33 mouse cellular contexts compared by ENCODE assay signal in the genomic region with DNA sequence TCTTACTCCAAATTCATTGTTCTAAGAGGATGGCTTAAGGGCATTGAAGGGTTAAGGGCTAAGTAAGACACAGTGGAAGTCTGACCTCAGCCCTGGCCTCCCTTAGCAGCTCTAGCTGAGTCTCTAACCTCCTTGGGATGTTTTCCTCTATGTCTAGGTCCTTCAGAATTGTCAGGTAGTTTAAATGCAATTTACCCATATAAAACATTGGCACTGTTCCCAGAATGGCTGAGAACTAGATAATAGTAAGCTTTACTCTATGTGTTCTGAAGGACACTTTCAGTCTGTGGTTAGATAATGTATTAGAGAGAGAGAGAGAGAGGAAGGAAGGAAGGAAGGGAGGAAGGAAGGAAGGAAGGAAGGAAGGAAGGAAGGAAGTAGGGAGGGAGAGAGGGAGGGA.
DNase-seq lines count a peak whose midpoint lies in the region; ATAC-seq and TF ChIP-seq lines count a peak whose summit lies in the region.
"Had no signal": no experiment of that assay in that cellular context is flagged by ENCODE, and none has a peak within 500 bp of the region (broad histone marks: within the 10 kb centered on the region; RNA-seq: fewer than 3 reads in every experiment).

No protein-coding gene starts in this region.

- no peak overlapping the region for H3K4me2 ChIP-seq in hindbrain, postnatal 0 days (ENCODE audit: low read depth, low read length)
- no peak overlapping the region for H3K4me2 ChIP-seq in hindbrain, embryonic 12.5 days (replicated peaks)
- H3K4me2 ChIP-seq in midbrain, postnatal 0 days (ENCODE audit: low read depth, low read length, poor library complexity, severe bottlenecking) = no peak overlapping the region
- H3K4me2 ChIP-seq in midbrain, embryonic 16.5 days (ENCODE audit: low read length) = no peak overlapping the region
- no peak overlapping the region for H3K4me2 ChIP-seq in intestine, embryonic 15.5 days (replicated peaks)
- H3K4me2 ChIP-seq: forebrain, embryonic 15.5 days; heart, embryonic 13.5 days; hindbrain, embryonic 15.5 days; limb, embryonic 13.5 days; liver, embryonic 12.5 days; midbrain, embryonic 15.5 days; neural tube, embryonic 12.5 days had no signal

- H3K27ac ChIP-seq in hindbrain, postnatal 0 days = no peak overlapping the region
- no peak overlapping the region for H3K27ac ChIP-seq in hindbrain, embryonic 12.5 days
- no peak overlapping the region for H3K27ac ChIP-seq in midbrain, postnatal 0 days (ENCODE audit: low read depth, low read length)
- no peak overlapping the region for H3K27ac ChIP-seq in midbrain, embryonic 16.5 days (ENCODE audit: low read length)
- H3K27ac ChIP-seq in intestine, embryonic 15.5 days = no peak overlapping the region
- H3K27ac ChIP-seq: forebrain, embryonic 15.5 days; gastrocnemius, adult 2 months; heart, adult 2 months; heart, embryonic 13.5 days; hindbrain, embryonic 15.5 days; left cerebral cortex, adult 2 months; limb, embryonic 13.5 days; liver, embryonic 12.5 days; macrophage; midbrain, embryonic 15.5 days; neural tube, embryonic 12.5 days; stomach, postnatal 0 days had no signal

- no peaks in the 10 kb centered on the region for H3K27me3 ChIP-seq in hindbrain, postnatal 0 days (ENCODE audit: insufficient read depth, low read length)
- no peaks in the 10 kb centered on the region for H3K27me3 ChIP-seq in hindbrain, embryonic 12.5 days
- no peaks in the 10 kb centered on the region for H3K27me3 ChIP-seq in midbrain, postnatal 0 days (ENCODE audit: insufficient read depth, low read length)
- no peaks in the 10 kb centered on the region for H3K27me3 ChIP-seq in midbrain, embryonic 16.5 days (ENCODE audit: control insufficient read depth, insufficient read depth, low read depth, low read length)
- no peaks in the 10 kb centered on the region for H3K27me3 ChIP-seq in intestine, embryonic 15.5 days (replicated peaks)
- H3K27me3 ChIP-seq: forebrain, embryonic 15.5 days; heart, embryonic 13.5 days; hindbrain, embryonic 15.5 days; limb, embryonic 13.5 days; liver, embryonic 12.5 days; midbrain, embryonic 15.5 days; neural tube, embryonic 12.5 days; Patski had no signal

- ATAC-seq in hindbrain, postnatal 0 days = no peak
- no peak for ATAC-seq in hindbrain, embryonic 12.5 days (ENCODE audit: low FRiP score)
- no peak for ATAC-seq in midbrain, postnatal 0 days (ENCODE audit: low FRiP score)
- ATAC-seq in midbrain, embryonic 16.5 days = no peak
- peak; percentile 68 for ATAC-seq in intestine, embryonic 15.5 days
- ATAC-seq: forebrain, embryonic 15.5 days; liver, embryonic 12.5 days; liver, postnatal 0 days; midbrain, embryonic 15.5 days had no signal

- TF ChIP-seq CTCF in hindbrain, postnatal 0 days (IDR thresholded peaks at IDR 0.05; ENCODE audit: low read depth) = no peak
- no peak for TF ChIP-seq CTCF in midbrain, postnatal 0 days (IDR thresholded peaks at IDR 0.05)

- H3K9me3 ChIP-seq in hindbrain, postnatal 0 days (ENCODE audit: low read length) = no peaks in the 10 kb centered on the region
- no peaks in the 10 kb centered on the region for H3K9me3 ChIP-seq in hindbrain, embryonic 12.5 days (replicated peaks)
- no peaks in the 10 kb centered on the region for H3K9me3 ChIP-seq in midbrain, postnatal 0 days (ENCODE audit: low read length)
- no peaks in the 10 kb centered on the region for H3K9me3 ChIP-seq in midbrain, embryonic 16.5 days (replicated peaks; ENCODE audit: control insufficient read depth, low read length, poor library complexity, severe bottlenecking)
- H3K9me3 ChIP-seq in intestine, embryonic 15.5 days = no peaks in the 10 kb centered on the region
- H3K9me3 ChIP-seq: forebrain, embryonic 15.5 days; hindbrain, embryonic 15.5 days; limb, embryonic 13.5 days; liver, embryonic 12.5 days; midbrain, embryonic 15.5 days; neural tube, embryonic 12.5 days had no signal

- peak; percentile 27 for DNase-seq in hindbrain, postnatal 0 days (ENCODE audit: low spot score)
- DNase-seq in midbrain, postnatal 0 days (ENCODE audit: low spot score) = peak; percentile 29
- DNase-seq in embryo, embryonic 9.5 days (ENCODE audit: extremely low spot score) = no peak
- DNase-seq in T-cell, adult 2 months (ENCODE audit: low spot score) = no peak
- DNase-seq: adrenal gland, postnatal 14 days; B cell, adult 2 months; cerebellum, adult 18-20 months; cerebellum, postnatal 10 days; gastrocnemius, adult 2 months; gastrocnemius, postnatal 36 days; heart, adult 2 months; heart, postnatal 10 days; kidney, adult 11 months; kidney, postnatal 14 days; liver, postnatal 0 days; right cerebral cortex, adult 18-20 months; thymus, adult 18-20 months; thymus, postnatal 25 days had no signal

- no peaks in the 10 kb centered on the region for H3K36me3 ChIP-seq in hindbrain, postnatal 0 days (ENCODE audit: insufficient read depth, low read length)
- no peaks in the 10 kb centered on the region for H3K36me3 ChIP-seq in hindbrain, embryonic 12.5 days
- no peaks in the 10 kb centered on the region for H3K36me3 ChIP-seq in midbrain, postnatal 0 days (ENCODE audit: insufficient read depth, low read length)
- no peaks in the 10 kb centered on the region for H3K36me3 ChIP-seq in midbrain, embryonic 16.5 days (ENCODE audit: control insufficient read depth, insufficient read depth, low read length)
- H3K36me3 ChIP-seq in intestine, embryonic 15.5 days = no peaks in the 10 kb centered on the region
- H3K36me3 ChIP-seq: forebrain, embryonic 15.5 days; heart, embryonic 13.5 days; hindbrain, embryonic 15.5 days; limb, embryonic 13.5 days; liver, embryonic 12.5 days; midbrain, embryonic 15.5 days; neural tube, embryonic 12.5 days had no signal

- H3K4me1 ChIP-seq in hindbrain, postnatal 0 days (ENCODE audit: insufficient read depth, low read length) = no peaks in the 10 kb centered on the region
- no peaks in the 10 kb centered on the region for H3K4me1 ChIP-seq in hindbrain, embryonic 12.5 days
- H3K4me1 ChIP-seq in midbrain, postnatal 0 days (ENCODE audit: insufficient read depth, low read length) = no peaks in the 10 kb centered on the region
- no peaks in the 10 kb centered on the region for H3K4me1 ChIP-seq in midbrain, embryonic 16.5 days (ENCODE audit: control insufficient read depth, insufficient read depth, low read length)
- H3K4me1 ChIP-seq in intestine, embryonic 15.5 days (replicated peaks) = no peaks in the 10 kb centered on the region
- H3K4me1 ChIP-seq: forebrain, embryonic 15.5 days; heart, embryonic 13.5 days; hindbrain, embryonic 15.5 days; limb, embryonic 13.5 days; liver, embryonic 12.5 days; midbrain, embryonic 15.5 days; neural tube, embryonic 12.5 days had no signal

- no peak overlapping the region for H3K9ac ChIP-seq in hindbrain, postnatal 0 days (replicated peaks; ENCODE audit: low read length)
- H3K9ac ChIP-seq in hindbrain, embryonic 12.5 days = no peak overlapping the region
- no peak overlapping the region for H3K9ac ChIP-seq in midbrain, postnatal 0 days (replicated peaks; ENCODE audit: low read length, poor library complexity, severe bottlenecking)
- no peak overlapping the region for H3K9ac ChIP-seq in midbrain, embryonic 16.5 days (ENCODE audit: low read depth, low read length)
- no peak overlapping the region for H3K9ac ChIP-seq in intestine, embryonic 15.5 days
- H3K9ac ChIP-seq: forebrain, embryonic 15.5 days; heart, embryonic 13.5 days; hindbrain, embryonic 15.5 days; limb, embryonic 13.5 days; liver, embryonic 12.5 days; liver, postnatal 0 days; midbrain, embryonic 15.5 days; neural tube, embryonic 12.5 days had no signal

- no peak overlapping the region for H3K4me3 ChIP-seq in hindbrain, postnatal 0 days (ENCODE audit: low read length)
- H3K4me3 ChIP-seq in hindbrain, embryonic 12.5 days = no peak overlapping the region
- no peak overlapping the region for H3K4me3 ChIP-seq in midbrain, postnatal 0 days (ENCODE audit: low read depth, low read length)
- no peak overlapping the region for H3K4me3 ChIP-seq in midbrain, embryonic 16.5 days (ENCODE audit: low read depth, low read length)
- H3K4me3 ChIP-seq in intestine, embryonic 15.5 days (replicated peaks) = no peak overlapping the region
- H3K4me3 ChIP-seq: forebrain, embryonic 15.5 days; gastrocnemius, adult 2 months; heart, adult 2 months; heart, embryonic 13.5 days; hindbrain, embryonic 15.5 days; left cerebral cortex, adult 2 months; limb, embryonic 13.5 days; liver, embryonic 12.5 days; midbrain, embryonic 15.5 days; myocyte; neural tube, embryonic 12.5 days had no signal

Comparison
In these comparisons a context has a peak if more than half of its experiments do, and no peak if none do; other contexts are left out.
1. DNase-seq: peak in hindbrain, postnatal 0 days (single experiment) and midbrain, postnatal 0 days (single experiment); none in embryo, embryonic 9.5 days (single experiment) and T-cell, adult 2 months (single experiment).